Mouse (Mus musculus) E14TG2a.4 (cell line): Measurements from ENCODE around the gene BC024978.

ENCODE experiments used
- CTCF ChIP-seq: conservative IDR thresholded peaks from 2 replicates; pipeline ENCODE4 v1.5.1; 2014; ENCODE audit warnings: low read length
- NANOG ChIP-seq: IDR thresholded peaks from 2 replicates; pipeline ENCODE4 v1.6.1; 2014; ENCODE audit warnings: borderline replicate concordance, low read length, mixed read lengths
- POU5F1 ChIP-seq: IDR thresholded peaks from 2 replicates; pipeline ENCODE4 v1.6.1; 2014; ENCODE audit warnings: low read length, borderline replicate concordance

DNA sequence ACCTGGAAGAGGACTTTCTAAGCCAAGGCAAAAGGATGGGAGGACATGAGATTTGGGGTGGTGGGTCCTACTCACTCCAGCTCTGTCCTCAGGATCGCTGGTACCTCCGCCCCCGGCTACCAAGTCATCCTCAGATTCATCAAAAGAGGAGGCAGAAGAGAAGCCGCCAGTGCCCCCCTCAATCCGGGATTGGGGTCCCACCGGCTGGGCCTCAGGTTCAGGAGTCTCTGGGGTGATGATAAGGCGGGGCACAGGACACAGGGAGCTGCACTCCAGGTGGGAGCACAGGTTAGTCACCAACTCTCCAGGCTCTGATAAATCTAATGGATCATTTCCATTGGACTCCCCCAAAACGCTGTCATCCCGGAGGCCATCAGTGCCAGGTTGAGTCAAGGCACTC is 31.7 kb downstream of the BC024978 start:
- TF ChIP-seq CTCF (no peak), NANOG (no peak), POU5F1 (no peak)
